Comparison of ENCODE assay signal across 8 mouse cellular contexts in the genomic region with DNA sequence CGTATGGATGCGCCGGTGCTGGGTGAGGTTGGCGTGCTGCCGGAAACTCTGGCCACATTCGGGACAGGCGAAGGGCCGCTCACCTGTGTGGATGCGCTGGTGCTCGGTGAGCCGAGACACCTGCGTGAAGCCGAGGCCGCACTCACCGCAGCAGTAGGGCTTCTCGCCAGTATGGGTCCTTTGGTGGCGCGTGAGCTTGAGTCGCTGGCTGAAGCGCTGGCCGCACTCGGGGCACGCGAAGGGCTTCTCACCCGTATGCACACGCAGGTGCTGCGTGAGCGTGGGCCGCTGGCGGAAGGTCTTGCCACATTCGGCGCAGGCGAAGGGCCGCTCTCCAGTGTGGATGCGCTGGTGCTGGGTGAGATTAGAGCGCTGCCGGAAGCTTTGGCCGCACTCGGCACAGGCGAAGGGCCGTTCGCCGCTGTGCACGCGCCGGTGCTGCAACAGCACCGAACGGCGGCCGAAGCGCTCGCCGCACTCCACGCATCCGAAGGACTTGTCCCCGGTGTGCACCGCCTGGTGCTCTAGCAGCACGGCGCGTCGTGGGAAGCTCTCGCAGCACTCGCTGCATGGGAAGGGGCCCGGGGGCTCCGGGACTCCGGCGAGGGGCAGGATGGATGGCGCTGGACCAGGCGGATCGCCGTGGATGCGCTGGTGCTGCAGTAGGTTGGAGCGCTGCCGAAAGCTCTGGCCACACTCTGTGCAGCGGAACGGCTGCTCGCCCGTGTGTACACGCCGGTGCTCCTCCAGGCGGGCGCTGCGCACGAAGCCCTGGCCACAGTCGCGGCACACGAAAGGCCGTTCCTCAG. TPM values are rescaled to one million over a fixed set of nuclear protein-coding genes. Genes with fewer than 3 reads are reported as not detected.
DNase-seq lines count a peak whose midpoint lies in the region; ATAC-seq and TF ChIP-seq lines count a peak whose summit lies in the region.

No protein-coding gene starts in this region.

- peak overlapping the region; percentile 80 for H3K4me2 ChIP-seq in heart, embryonic 12.5 days
- peak overlapping the region; percentile 94 for H3K4me2 ChIP-seq in limb, embryonic 12.5 days
- H3K4me2 ChIP-seq in neural tube, embryonic 13.5 days, result peak overlapping the region; percentile 73

- peak; percentile 18; the same call in 1 of the 2 replicates for ATAC-seq in heart, embryonic 12.5 days (ENCODE audit: insufficient number of reproducible peaks, low FRiP score)
- no peak for ATAC-seq in G1E (ENCODE audit: extremely low read depth, insufficient number of reproducible peaks, low FRiP score, poor library complexity, severe bottlenecking)
- ATAC-seq in limb, embryonic 12.5 days (ENCODE audit: insufficient number of reproducible peaks, insufficient read depth, low FRiP score, low TSS enrichment, low read depth), result peak; percentile 22; the same call in 1 of the 2 replicates
- peak; percentile 48 for ATAC-seq in neural tube, embryonic 13.5 days (ENCODE audit: low read depth)

- H3K9ac ChIP-seq in heart, embryonic 12.5 days, result peak overlapping the region; percentile 67
- peak overlapping the region; percentile 78 for H3K9ac ChIP-seq in limb, embryonic 12.5 days (replicated peaks)
- H3K9ac ChIP-seq in neural tube, embryonic 13.5 days, result peak overlapping the region; percentile 77

- peaks cover 45% of the 10 kb centered on the region for H3K27me3 ChIP-seq in heart, embryonic 12.5 days (replicated peaks)
- peaks cover 15% of the 10 kb centered on the region; the same call in 1 of the 2 replicates for H3K27me3 ChIP-seq in G1E (ENCODE audit: insufficient read depth, low read length)
- H3K27me3 ChIP-seq in limb, embryonic 12.5 days, result peaks cover 55% of the 10 kb centered on the region
- H3K27me3 ChIP-seq in neural tube, embryonic 13.5 days, result peaks cover 50% of the 10 kb centered on the region

- peak overlapping the region; percentile 49 for H3K4me3 ChIP-seq in heart, embryonic 12.5 days
- peak overlapping the region; percentile 35; the same call in 1 of the 2 replicates for H3K4me3 ChIP-seq in G1E (ENCODE audit: low read depth, low read length)
- peak overlapping the region; percentile 52 for H3K4me3 ChIP-seq in limb, embryonic 12.5 days (replicated peaks)
- H3K4me3 ChIP-seq in neural tube, embryonic 13.5 days, result peak overlapping the region; percentile 43

- H3K9me3 ChIP-seq in heart, embryonic 12.5 days (replicated peaks), result peaks cover 10% of the 10 kb centered on the region
- peaks cover 18% of the 10 kb centered on the region for H3K9me3 ChIP-seq in G1E (replicated peaks)
- H3K9me3 ChIP-seq in limb, embryonic 12.5 days, result peaks cover 13% of the 10 kb centered on the region
- H3K9me3 ChIP-seq in neural tube, embryonic 13.5 days, result no peaks in the 10 kb centered on the region

- H3K27ac ChIP-seq in heart, embryonic 12.5 days (ENCODE audit: poor library complexity, severe bottlenecking), result no peak overlapping the region
- H3K27ac ChIP-seq in limb, embryonic 12.5 days, result no peak overlapping the region
- 0 out of 2 replicates have a peak overlapping the region, but pooled peaks have one; percentile 6 for H3K27ac ChIP-seq in neural tube, embryonic 13.5 days (replicated peaks)

- H3K36me3 ChIP-seq in heart, embryonic 12.5 days, result no peaks in the 10 kb centered on the region
- peaks cover 24% of the 10 kb centered on the region for H3K36me3 ChIP-seq in G1E (replicated peaks)
- no peaks in the 10 kb centered on the region for H3K36me3 ChIP-seq in limb, embryonic 12.5 days
- H3K36me3 ChIP-seq in neural tube, embryonic 13.5 days, result no peaks in the 10 kb centered on the region

- H3K4me1 ChIP-seq in heart, embryonic 12.5 days (replicated peaks), result peaks cover 23% of the 10 kb centered on the region
- H3K4me1 ChIP-seq in G1E (ENCODE audit: insufficient read depth, low read depth, low read length), result peaks cover 29% of the 10 kb centered on the region
- peaks cover 20% of the 10 kb centered on the region for H3K4me1 ChIP-seq in limb, embryonic 12.5 days (replicated peaks)
- H3K4me1 ChIP-seq in neural tube, embryonic 13.5 days (replicated peaks), result peaks cover 23% of the 10 kb centered on the region

- 4% methylated on average over 88 of the region's 88 CpGs for WGBS in heart, embryonic 12.5 days
- 6% methylated on average over 88 of the region's 88 CpGs for WGBS in limb, embryonic 12.5 days
- WGBS in neural tube, embryonic 13.5 days, result 6% methylated on average over 88 of the region's 88 CpGs

- DNase-seq in heart, adult 9 months (ENCODE audit: low spot score in 2 of 2), result no peak
- no peak for DNase-seq in G1E (ENCODE audit: low spot score)
- peak; percentile 77 to 80 for DNase-seq in cerebellum, postnatal 36 days
- peak; percentile 36 for DNase-seq in heart, postnatal 4 days
- DNase-seq in gastrocnemius, adult 8-10 months (ENCODE audit: low spot score in 2 of 2), result no peak

- TF ChIP-seq CTCF in G1E (IDR thresholded peaks at IDR 0.05; ENCODE audit: low read depth, low read length), result no peak

RNA-seq across cellular contexts. Expression of a gene that starts 5.6 kb away (rescaled TPM):
- 160 and 170 TPM in 2 replicates for polyA plus RNA-seq in heart, embryonic 12.5 days (2016; fragmentation: Nextera tagmentation; extraction: Ambion mirVana)
- 250 and 290 TPM in 2 replicates for total RNA-seq in G1E (2014; fragmentation: Nextera tagmentation)
- 151 and 162 TPM in 2 replicates for total RNA-seq in G1E (2017)
- 150 and 170 TPM in 2 replicates for polyA plus RNA-seq in G1E (2012)
- total RNA-seq in heart, postnatal 4 days (2021), result 100 to 1,000 TPM; 193 to 202 TPM
- polyA plus RNA-seq in limb, embryonic 12.5 days (2016; fragmentation: Nextera tagmentation; extraction: Ambion mirVana), result 160 and 165 TPM in 2 replicates
- polyA plus RNA-seq in neural tube, embryonic 13.5 days (2015; fragmentation: Nextera tagmentation; extraction: Ambion mirVana), result 149 and 152 TPM in 2 replicates
- 100 to 1,000 TPM; 139 to 166 (median 147) TPM for total RNA-seq in gastrocnemius, adult 8-10 months (2022)

RNA-seq across cellular contexts. Expression of a gene that starts 9.0 kb away (rescaled TPM):
- polyA plus RNA-seq in heart, embryonic 12.5 days (2016; fragmentation: Nextera tagmentation; extraction: Ambion mirVana), result 127 and 131 TPM in 2 replicates
- total RNA-seq in G1E (2014; fragmentation: Nextera tagmentation) (148 and 163 TPM in 2 replicates), G1E (2017) (178 and 188 TPM in 2 replicates)
- polyA plus RNA-seq in G1E (2012), result 141 and 289 TPM in 2 replicates
- total RNA-seq in heart, postnatal 4 days (2021), result 100 to 1,000 TPM; 114 to 129 TPM
- polyA plus RNA-seq in limb, embryonic 12.5 days (2016; fragmentation: Nextera tagmentation; extraction: Ambion mirVana), result 102 and 104 TPM in 2 replicates
- polyA plus RNA-seq in neural tube, embryonic 13.5 days (2015; fragmentation: Nextera tagmentation; extraction: Ambion mirVana), result 170 and 189 TPM in 2 replicates
- 100 to 1,000 TPM in 1 of 4 experiments, 10 to 100 TPM in 3; 85.5 to 101 (median 92.9) TPM for total RNA-seq in gastrocnemius, adult 8-10 months (2022)

RNA-seq across cellular contexts. Expression of a gene that starts 10.9 kb away (rescaled TPM):
- polyA plus RNA-seq in heart, embryonic 12.5 days (2016; fragmentation: Nextera tagmentation; extraction: Ambion mirVana), result 2.0 and 2.3 TPM in 2 replicates
- total RNA-seq in G1E (2014; fragmentation: Nextera tagmentation), result not detected in 2 replicates
- 0.17 and 0.22 TPM in 2 replicates for total RNA-seq in G1E (2017)
- 0.07 and 0.11 TPM in 2 replicates for polyA plus RNA-seq in G1E (2012)
- 1 to 10 TPM; 1.2 TPM for total RNA-seq in heart, postnatal 4 days (2021)
- 3.8 and 3.9 TPM in 2 replicates for polyA plus RNA-seq in limb, embryonic 12.5 days (2016; fragmentation: Nextera tagmentation; extraction: Ambion mirVana)
- polyA plus RNA-seq in neural tube, embryonic 13.5 days (2015; fragmentation: Nextera tagmentation; extraction: Ambion mirVana), result 5.6 and 6.0 TPM in 2 replicates
- 1 to 10 TPM in 1 of 4 experiments, under 1 TPM in 3; 0.46 to 1.2 (median 0.73) TPM for total RNA-seq in gastrocnemius, adult 8-10 months (2022)

RNA-seq across cellular contexts. Expression of a gene that starts 33.8 kb away (rescaled TPM):
- polyA plus RNA-seq in heart, embryonic 12.5 days (2016; fragmentation: Nextera tagmentation; extraction: Ambion mirVana), result 16.2 and 18.7 TPM in 2 replicates
- 9.6 and 12.6 TPM in 2 replicates for total RNA-seq in G1E (2014; fragmentation: Nextera tagmentation)
- total RNA-seq in G1E (2017), result 8.7 and 9.0 TPM in 2 replicates
- polyA plus RNA-seq in G1E (2012), result 99.1 and 126 TPM in 2 replicates
- 10 to 100 TPM; 11.0 to 12.1 TPM for total RNA-seq in heart, postnatal 4 days (2021)
- polyA plus RNA-seq in limb, embryonic 12.5 days (2016; fragmentation: Nextera tagmentation; extraction: Ambion mirVana), result 28.7 and 29.9 TPM in 2 replicates
- polyA plus RNA-seq in neural tube, embryonic 13.5 days (2015; fragmentation: Nextera tagmentation; extraction: Ambion mirVana), result 36.2 and 37.8 TPM in 2 replicates
- total RNA-seq in gastrocnemius, adult 8-10 months (2022), result 1 to 10 TPM; 2.5 to 3.6 (median 2.8) TPM

RNA-seq across cellular contexts. Expression of a gene that starts 44.7 kb away (rescaled TPM):
- 221 and 228 TPM in 2 replicates for polyA plus RNA-seq in heart, embryonic 12.5 days (2016; fragmentation: Nextera tagmentation; extraction: Ambion mirVana)
- total RNA-seq in G1E (2014; fragmentation: Nextera tagmentation), result 324 and 384 TPM in 2 replicates
- 506 and 524 TPM in 2 replicates for total RNA-seq in G1E (2017)
- 193 and 221 TPM in 2 replicates for polyA plus RNA-seq in G1E (2012)
- total RNA-seq in heart, postnatal 4 days (2021), result 100 to 1,000 TPM; 240 to 249 TPM
- 496 and 531 TPM in 2 replicates for polyA plus RNA-seq in limb, embryonic 12.5 days (2016; fragmentation: Nextera tagmentation; extraction: Ambion mirVana)
- polyA plus RNA-seq in neural tube, embryonic 13.5 days (2015; fragmentation: Nextera tagmentation; extraction: Ambion mirVana), result 223 and 229 TPM in 2 replicates
- total RNA-seq in gastrocnemius, adult 8-10 months (2022), result 10 to 100 TPM; 58.7 to 75.7 (median 62.7) TPM

Comparison
In these comparisons a context has a peak if more than half of its experiments do, and no peak if none do; other contexts are left out.
1. DNase-seq: peak in cerebellum, postnatal 36 days (2 of 2) and heart, postnatal 4 days (single experiment); none in heart, adult 9 months (0 of 2), G1E (single experiment) and gastrocnemius, adult 8-10 months (0 of 2).
2. Peak in every context shown above with its lines, with median percentiles within 50 percentile points of each other: H3K4me2 ChIP-seq, H3K4me3 ChIP-seq and H3K9ac ChIP-seq.